Mouse (Mus musculus): ENCODE measurements around the gene Ripor2. TPM values are rescaled to one million over a fixed set of nuclear protein-coding genes. Genes with fewer than 3 reads are reported as not detected.

Gene Ripor2
- total and polyA plus RNA-seq, 2 experiments from 2014 or later = 21.3 to 53.2 TPM

GRCm38 (mm10) chr13:24645146-24645545 lies 63.2 kb downstream of the Ripor2 start:
- H3K9me3 ChIP-seq (ENCODE audit: low read length) = no peaks in the 10 kb centered on the region
- DNase-seq (no peak), ATAC-seq (no peak)
- no peak overlapping the region for H3K4me2 ChIP-seq (ENCODE audit: low read depth)
- H3K4me1 ChIP-seq (ENCODE audit: insufficient read depth) = peaks cover 12% of the 10 kb centered on the region; the same call in 1 of the 2 replicates
- no peak overlapping the region for H3K4me3 ChIP-seq (ENCODE audit: low read depth, low read length)
- no peak overlapping the region for H3K27ac ChIP-seq (ENCODE audit: low read depth, low read length)
- H3K27me3 ChIP-seq (ENCODE audit: insufficient read depth, low read length) = no peaks in the 10 kb centered on the region
- H3K36me3 ChIP-seq (ENCODE audit: insufficient read depth) = no peaks in the 10 kb centered on the region
- H3K9ac ChIP-seq = no peak overlapping the region
- WGBS = 90% methylated on average over 3 of the region's 3 CpGs
- no peak for TF ChIP-seq CTCF (IDR thresholded peaks at IDR 0.05; ENCODE audit: low read depth)

DNA sequence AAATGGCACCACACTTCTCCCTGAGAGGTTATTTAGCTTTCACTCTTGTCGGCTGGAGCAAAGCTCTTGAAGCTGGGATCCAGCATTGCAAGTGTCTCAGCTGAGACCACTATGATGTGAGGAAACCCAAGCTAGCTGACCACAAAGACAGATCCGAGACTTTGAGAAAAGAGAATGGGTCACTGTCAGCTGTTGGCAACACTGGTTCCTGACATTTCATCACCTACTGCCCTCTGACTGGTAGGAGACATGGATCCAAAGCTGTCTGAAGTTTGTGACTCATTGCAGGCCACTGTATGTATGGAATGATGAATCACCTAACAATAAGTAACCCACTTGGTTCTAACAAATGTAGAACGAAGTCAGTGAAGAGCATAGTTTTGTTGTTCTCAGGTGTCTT lies 64.3 kb downstream of the Ripor2 start:
- no peak for ATAC-seq
- Histone ChIP-seq H3K9ac (no peak overlapping the region), H3K27ac (ENCODE audit: low read depth, low read length) (no peak overlapping the region)

DNA sequence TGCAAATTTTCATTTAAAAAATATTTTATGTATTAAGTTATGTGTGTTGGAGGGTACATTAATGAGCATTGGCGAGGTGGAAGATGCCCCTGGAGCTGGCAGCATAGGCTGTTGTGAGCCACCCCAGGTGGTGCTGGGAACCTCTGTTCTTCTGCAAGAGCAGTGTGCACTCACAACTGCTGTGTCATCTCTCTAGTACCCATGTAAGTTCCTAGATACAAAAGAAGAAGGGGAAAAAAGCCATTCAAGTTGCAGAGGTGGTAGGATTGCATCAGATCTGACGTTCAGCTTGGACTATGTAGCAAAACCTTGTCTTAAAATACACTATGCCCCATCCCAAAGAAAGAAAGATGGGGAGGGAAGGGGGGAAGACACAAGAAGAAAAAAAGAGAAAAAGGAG lies 65.5 kb downstream of the Ripor2 start:
- Histone ChIP-seq H3K4me2 (ENCODE audit: low read depth) (no peak overlapping the region), H3K36me3 (ENCODE audit: insufficient read depth) (no peaks in the 10 kb centered on the region), H3K9ac (no peak overlapping the region), H3K9me3 (ENCODE audit: low read length) (no peaks in the 10 kb centered on the region), H3K27me3 (ENCODE audit: insufficient read depth, low read length) (no peaks in the 10 kb centered on the region), H3K4me1 (ENCODE audit: insufficient read depth) (peaks cover 4% of the 10 kb centered on the region; the same call in 1 of the 2 replicates), H3K4me3 (ENCODE audit: low read depth, low read length) (no peak overlapping the region), H3K27ac (ENCODE audit: low read depth, low read length) (no peak overlapping the region)
- TF ChIP-seq CTCF (IDR thresholded peaks at IDR 0.05; ENCODE audit: low read depth) = no peak
- DNase-seq (no peak), ATAC-seq (no peak)
- WGBS = 86% methylated on average over 2 of the region's 2 CpGs

More for the DNA sequence above, 64.3 kb downstream of the Ripor2 start:
- Histone ChIP-seq H3K4me3 (ENCODE audit: low read depth, low read length) (no peak overlapping the region), H3K4me2 (ENCODE audit: low read depth) (no peak overlapping the region), H3K9me3 (ENCODE audit: low read length) (no peaks in the 10 kb centered on the region), H3K4me1 (ENCODE audit: insufficient read depth) (peaks cover 10% of the 10 kb centered on the region; the same call in 1 of the 2 replicates), H3K27me3 (ENCODE audit: insufficient read depth, low read length) (no peaks in the 10 kb centered on the region), H3K36me3 (ENCODE audit: insufficient read depth) (no peaks in the 10 kb centered on the region)
- no peak for TF ChIP-seq CTCF (IDR thresholded peaks at IDR 0.05; ENCODE audit: low read depth)
- 89% methylated on average over 3 of the region's 3 CpGs for WGBS
- no peak for DNase-seq

GRCm38 (mm10) chr13:24648027-24648426 lies 66.0 kb downstream of the Ripor2 start:
- TF ChIP-seq CTCF (IDR thresholded peaks at IDR 0.05; ENCODE audit: low read depth) = no peak
- ATAC-seq (no peak; the same call in 1 of the 2 replicates), DNase-seq (no peak)
- H3K9ac ChIP-seq = 0 out of 2 replicates have a peak overlapping the region, but pooled peaks have one; percentile 2
- H3K4me3 ChIP-seq (ENCODE audit: low read depth, low read length) = no peak overlapping the region
- no peak overlapping the region for H3K4me2 ChIP-seq (ENCODE audit: low read depth)
- 0 out of 2 replicates have a peak, but pooled peaks cover 4% of the 10 kb centered on the region for H3K4me1 ChIP-seq (ENCODE audit: insufficient read depth)
- no peaks in the 10 kb centered on the region for H3K9me3 ChIP-seq (ENCODE audit: low read length)
- H3K36me3 ChIP-seq (ENCODE audit: insufficient read depth) = no peaks in the 10 kb centered on the region
- H3K27me3 ChIP-seq (ENCODE audit: insufficient read depth, low read length) = no peaks in the 10 kb centered on the region
- WGBS = 33% methylated on average over 5 of the region's 5 CpGs
- peak overlapping the region; percentile 73 for H3K27ac ChIP-seq (ENCODE audit: low read depth, low read length)

DNA sequence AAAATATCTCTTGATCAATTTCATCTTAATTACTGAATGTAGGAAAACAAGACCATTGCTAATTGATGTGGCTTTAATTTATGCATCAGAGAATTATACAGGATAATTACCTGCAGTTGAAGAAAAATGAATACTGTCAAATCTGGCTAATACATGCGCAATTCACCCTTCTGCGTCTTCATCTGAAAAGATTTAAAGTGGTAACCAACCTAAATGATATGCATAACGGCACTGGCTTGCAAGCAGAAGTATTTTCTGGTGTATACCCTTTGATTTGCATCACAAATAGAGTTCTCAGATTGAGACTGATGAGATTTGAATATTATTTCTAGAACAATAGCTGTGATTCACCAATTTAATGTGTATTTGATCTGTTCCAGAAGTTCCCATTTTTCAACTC lies 66.7 kb downstream of the Ripor2 start:
- Histone ChIP-seq H3K27me3 (ENCODE audit: insufficient read depth, low read length) (no peaks in the 10 kb centered on the region), H3K36me3 (ENCODE audit: insufficient read depth) (no peaks in the 10 kb centered on the region), H3K4me2 (ENCODE audit: low read depth) (no peak overlapping the region), H3K9ac (no peak overlapping the region), H3K9me3 (ENCODE audit: low read length) (no peaks in the 10 kb centered on the region), H3K4me1 (ENCODE audit: insufficient read depth) (0 out of 2 replicates have a peak, but pooled peaks cover 4% of the 10 kb centered on the region), H3K27ac (ENCODE audit: low read depth, low read length) (peak overlapping the region; percentile 73), H3K4me3 (ENCODE audit: low read depth, low read length) (no peak overlapping the region)
- WGBS = 34% methylated on average over 3 of the region's 3 CpGs
- no peak for TF ChIP-seq CTCF (IDR thresholded peaks at IDR 0.05; ENCODE audit: low read depth)
- ATAC-seq = peak; percentile 54; the same call in 1 of the 2 replicates
- DNase-seq = no peak

- DNase-seq = no peak
- Histone ChIP-seq H3K36me3 (ENCODE audit: insufficient read depth) (no peaks in the 10 kb centered on the region), H3K4me3 (ENCODE audit: low read depth, low read length) (no peak overlapping the region), H3K9ac (no peak overlapping the region), H3K9me3 (ENCODE audit: low read length) (no peaks in the 10 kb centered on the region), H3K4me1 (ENCODE audit: insufficient read depth) (0 out of 2 replicates have a peak, but pooled peaks cover 4% of the 10 kb centered on the region), H3K4me2 (ENCODE audit: low read depth) (no peak overlapping the region), H3K27ac (ENCODE audit: low read depth, low read length) (peak overlapping the region; percentile 30; the same call in 1 of the 2 replicates), H3K27me3 (ENCODE audit: insufficient read depth, low read length) (no peaks in the 10 kb centered on the region)
- 50% methylated on average over 2 of the region's 2 CpGs for WGBS
- ATAC-seq = no peak
- TF ChIP-seq CTCF (IDR thresholded peaks at IDR 0.05; ENCODE audit: low read depth) = no peak
Observed at GRCm38 (mm10) chr13:24649099-24649498, 67.1 kb downstream of the Ripor2 start.

DNA sequence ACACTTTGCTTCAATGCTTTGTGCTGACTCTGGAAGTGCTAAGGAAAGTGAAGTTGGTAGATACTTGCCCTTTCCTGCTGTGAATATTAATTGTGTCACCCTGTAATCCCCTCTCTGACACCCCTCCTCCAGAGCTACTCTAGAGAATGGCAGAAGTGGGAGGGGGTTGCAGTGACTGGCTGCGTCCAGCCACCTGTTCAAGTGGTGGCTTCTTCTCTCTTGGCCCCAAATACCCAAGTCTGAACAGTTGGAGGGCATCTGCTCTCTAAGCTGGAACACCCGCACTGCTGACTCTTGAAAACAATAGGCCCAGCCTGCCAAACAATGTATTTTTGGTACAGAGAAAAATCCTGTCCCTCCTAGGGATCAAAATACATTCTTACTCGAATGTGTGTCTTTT lies 69.0 kb downstream of the Ripor2 start:
- Histone ChIP-seq H3K36me3 (ENCODE audit: insufficient read depth) (no peaks in the 10 kb centered on the region), H3K9me3 (ENCODE audit: low read length) (no peaks in the 10 kb centered on the region), H3K27me3 (ENCODE audit: insufficient read depth, low read length) (no peaks in the 10 kb centered on the region), H3K27ac (ENCODE audit: low read depth, low read length) (0 out of 2 replicates have a peak overlapping the region, but pooled peaks have one; percentile 3), H3K4me3 (ENCODE audit: low read depth, low read length) (no peak overlapping the region), H3K9ac (no peak overlapping the region), H3K4me1 (ENCODE audit: insufficient read depth) (0 out of 2 replicates have a peak, but pooled peaks cover 4% of the 10 kb centered on the region), H3K4me2 (ENCODE audit: low read depth) (no peak overlapping the region)
- TF ChIP-seq CTCF (IDR thresholded peaks at IDR 0.05; ENCODE audit: low read depth) = no peak
- DNase-seq = no peak
- ATAC-seq = no peak
- 40% methylated on average over 3 of the region's 3 CpGs for WGBS

All from forebrain, postnatal 0 days (tissue).